Mouse (Mus musculus) testis, adult 2 months (tissue): Measurements from ENCODE around the gene Isg20l2.

Source experiments
- CTCF ChIP-seq: fragments of 200-500 bp; IDR thresholded peaks from 2 replicates; pipeline ENCODE4 v1.5.1; 2012; ENCODE audit warnings: low read depth, mild to moderate bottlenecking, inconsistent platforms, low read length, moderate library complexity; ENCODE audit not compliant: control insufficient read depth, insufficient read depth, insufficient replicate concordance
- POLR2A ChIP-seq: fragments of 200-500 bp; IDR thresholded peaks from 2 replicates; pipeline ENCODE4 v1.6.1; 2012; ENCODE audit warnings: low read depth, mild to moderate bottlenecking, inconsistent platforms, low read length, moderate library complexity; ENCODE audit not compliant: control insufficient read depth

- TF ChIP-seq POLR2A (no peak), CTCF (no peak)
Observed at GRCm38 (mm10) chr3:87884291-87884690, 45.8 kb upstream of the Isg20l2 start.
